Mouse (Mus musculus): ENCODE measurements at regions not wholly inside any gene's neighbourhood (a gene's known extent, or its start where the extent isn't known, plus 50 kb on each side); places are given as distances from the start of the nearest gene placed in this dataset.

DNA sequence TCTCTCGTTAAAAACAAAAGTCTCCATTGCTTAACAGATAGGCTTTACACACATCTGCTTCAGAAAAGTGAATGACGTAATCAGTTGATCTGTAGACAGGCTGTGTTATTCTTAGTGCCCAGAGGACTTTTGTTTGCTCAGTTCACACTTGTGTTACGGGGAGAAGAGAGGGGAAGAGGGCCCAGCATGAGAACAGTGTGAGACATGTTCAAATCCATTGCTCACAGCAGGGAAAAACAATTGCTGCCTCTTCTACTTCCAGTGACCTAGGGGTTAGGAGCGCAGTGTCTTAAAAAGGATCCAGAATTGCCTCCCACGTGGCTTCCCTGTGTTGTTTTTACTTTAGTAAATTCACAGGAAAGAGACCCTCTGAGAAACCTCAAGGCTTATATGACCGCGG lies 243.3 kb upstream of the BC052040 start:
- DNase-seq, result no peak

- no peak for DNase-seq
Measured at GRCm38 (mm10) chr2:115339034-115339433, 242.5 kb upstream of the BC052040 start.

DNA sequence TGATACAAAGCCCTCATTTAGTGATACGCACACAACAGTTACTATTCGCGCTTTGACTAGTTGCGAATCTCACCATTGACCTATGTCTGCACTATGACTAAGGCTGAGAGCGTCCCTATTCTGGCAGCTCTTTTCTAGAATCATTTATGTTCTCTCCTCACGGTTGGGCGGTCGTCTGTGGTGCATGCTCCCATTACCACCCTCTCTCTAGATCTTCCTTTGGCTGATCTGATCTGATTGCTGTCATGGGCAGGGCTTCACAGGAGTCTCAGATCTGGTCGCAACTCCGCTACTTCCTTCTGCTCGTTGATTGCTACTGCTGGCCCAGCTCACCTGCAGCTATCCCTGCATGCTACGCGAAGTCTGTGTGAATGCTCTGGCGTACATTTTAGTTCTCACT lies 239.2 kb upstream of the BC052040 start:
- no peak for DNase-seq

DNA sequence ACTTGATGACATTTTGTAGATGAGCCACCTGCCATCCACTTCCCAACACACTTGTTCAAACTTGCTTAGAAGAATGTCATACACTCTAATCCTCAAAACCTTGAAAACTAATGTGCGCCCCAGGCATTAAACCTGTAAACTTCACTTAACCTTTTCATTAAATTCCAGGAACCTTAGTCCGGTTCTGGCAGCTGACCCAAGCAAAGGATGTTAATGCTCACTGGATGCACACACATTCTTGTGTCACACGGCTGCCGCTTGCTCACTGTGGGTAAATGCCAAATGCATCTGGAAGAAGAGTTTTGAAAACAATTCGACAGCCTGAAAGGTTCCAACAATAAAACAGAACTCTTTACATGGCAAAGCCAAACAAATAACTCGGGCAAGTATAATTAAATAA lies 235.0 kb upstream of the BC052040 start:
- no peak for DNase-seq

DNA sequence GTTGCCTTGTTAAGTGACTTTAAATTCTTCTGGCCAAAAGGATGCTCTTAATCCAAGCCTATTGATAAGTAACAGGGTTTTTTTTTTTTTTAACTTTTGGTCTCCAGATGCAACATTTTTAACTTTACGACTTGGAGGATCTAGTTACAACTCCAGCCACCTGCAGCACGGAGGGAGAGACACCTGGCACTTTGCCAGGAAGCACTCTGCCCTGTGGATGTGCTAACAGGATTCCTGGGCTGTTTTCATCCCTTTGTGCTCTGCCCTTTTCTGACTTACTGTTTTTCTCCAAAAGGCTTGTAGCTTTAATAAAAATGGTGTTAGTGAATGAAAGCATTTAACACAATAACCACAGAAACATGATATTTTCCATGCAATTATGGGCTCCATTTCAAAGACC lies 233.3 kb upstream of the BC052040 start:
- DNase-seq, result peak; percentile 41

DNA sequence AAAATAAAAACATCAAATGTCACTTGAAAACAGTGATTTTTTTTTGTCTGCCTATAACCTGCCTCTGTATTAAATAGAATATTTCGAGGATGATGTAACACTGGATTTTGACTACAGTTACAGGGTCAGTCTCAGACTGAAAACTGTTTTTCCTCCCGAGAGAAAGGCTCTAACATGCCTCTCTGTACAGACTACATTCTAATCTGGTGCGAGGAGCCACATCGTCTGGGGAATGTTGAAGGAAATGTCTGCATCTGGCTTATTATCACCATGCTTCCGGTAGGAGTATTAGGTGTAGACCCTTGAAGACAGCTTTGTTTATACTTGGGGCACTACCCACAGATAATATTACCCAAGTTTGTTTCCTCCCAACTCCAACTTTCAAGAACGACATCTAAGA lies 210.4 kb upstream of the BC052040 start:
- DNase-seq, result no peak

GRCm38 (mm10) chr2:115375336-115375735 lies 206.2 kb upstream of the BC052040 start:
- no peak for DNase-seq

GRCm38 (mm10) chr2:115384414-115385180 lies 196.9 kb upstream of the BC052040 start:
- no peak for DNase-seq

- DNase-seq, result no peak
Measured at GRCm38 (mm10) chr2:115385207-115386168, 196.0 kb upstream of the BC052040 start.

GRCm38 (mm10) chr2:115391575-115391974 lies 189.9 kb upstream of the BC052040 start:
- DNase-seq, result no peak

DNA sequence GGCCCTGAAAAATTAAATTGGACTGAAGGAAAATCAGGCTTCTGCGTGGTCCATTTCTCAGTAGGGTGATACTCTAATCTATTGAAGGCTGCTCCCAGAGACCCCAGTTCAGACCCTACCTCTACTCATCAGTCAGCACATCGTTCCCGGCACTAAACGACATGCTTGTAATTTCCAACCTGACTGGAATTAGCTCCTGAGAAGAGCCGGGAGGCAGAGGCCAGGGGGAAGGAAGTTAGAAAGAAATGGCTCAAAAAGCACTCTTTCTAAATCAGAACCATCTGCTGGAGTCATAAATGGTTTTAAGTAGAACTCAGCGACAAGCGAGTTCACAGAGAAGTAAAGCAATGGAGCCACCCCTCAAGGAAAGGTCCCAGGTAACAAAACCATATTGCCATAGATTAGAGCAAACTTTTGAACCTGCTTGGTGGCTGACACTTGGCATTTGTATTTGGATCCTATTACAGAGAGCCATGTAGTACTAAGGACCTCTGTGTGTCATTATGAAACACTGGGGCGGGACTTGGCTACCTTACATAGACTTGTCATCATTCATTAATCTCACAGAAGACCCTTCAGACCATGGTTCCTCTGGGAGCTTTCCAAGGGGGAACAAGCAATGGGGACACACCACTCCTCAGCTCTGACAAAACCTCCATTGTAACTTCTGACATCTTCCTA lies 189.3 kb upstream of the BC052040 start:
- DNase-seq, result no peak

- DNase-seq, result no peak
Measured at GRCm38 (mm10) chr2:115394091-115394490, 187.4 kb upstream of the BC052040 start.

DNA sequence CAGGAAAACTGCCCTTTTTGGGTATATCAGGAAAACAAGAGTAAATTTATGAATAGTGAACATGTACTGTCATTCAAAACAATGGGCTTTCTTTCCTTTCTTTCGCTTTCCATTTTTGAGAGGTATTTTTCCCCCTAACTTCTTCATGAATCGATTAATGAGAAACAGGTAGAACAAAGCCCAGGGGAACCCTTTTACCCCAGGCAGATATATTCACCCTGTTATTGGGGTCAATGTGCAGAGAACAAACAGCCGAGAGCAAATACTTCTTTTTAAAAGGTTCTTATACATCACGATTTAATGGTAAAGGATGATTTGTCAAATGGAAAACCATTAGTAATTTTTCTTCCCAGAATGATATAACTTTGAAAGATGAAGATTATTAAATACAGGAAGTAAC lies 183.0 kb upstream of the BC052040 start:
- no peak for DNase-seq

DNA sequence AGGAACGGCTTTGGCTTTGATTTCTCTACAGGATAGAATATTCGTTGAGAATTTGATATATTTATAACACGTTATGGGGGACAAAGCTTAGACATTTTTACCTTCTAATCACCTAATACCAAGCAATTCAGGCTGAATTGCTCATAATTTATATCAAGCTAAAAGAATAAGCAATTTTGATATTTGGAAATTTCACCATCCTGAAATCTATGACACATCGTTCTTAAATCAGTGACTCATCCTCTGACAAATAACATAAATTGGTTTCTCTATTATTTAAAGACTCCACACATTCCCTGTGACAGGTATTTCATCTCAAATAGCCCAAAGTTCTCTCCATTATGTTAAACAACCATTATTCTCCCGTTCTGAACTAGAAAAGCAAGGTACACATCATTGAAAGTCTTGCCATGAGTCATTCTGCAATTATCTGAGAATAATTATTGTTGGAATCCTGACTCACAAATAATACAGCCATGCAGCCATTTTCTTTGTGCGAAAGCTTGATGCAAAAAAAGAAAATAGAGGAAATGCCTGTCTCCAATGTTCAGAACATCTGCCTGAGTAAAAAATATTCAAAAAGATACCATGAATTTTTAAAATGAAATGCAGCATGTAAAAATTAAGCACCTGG lies 182.3 kb upstream of the BC052040 start:
- DNase-seq, result no peak

- DNase-seq, result no peak
Measured at GRCm38 (mm10) chr2:115399987-115400550, 181.4 kb upstream of the BC052040 start.

GRCm38 (mm10) chr2:115402246-115402645 lies 179.3 kb upstream of the BC052040 start:
- no peak for DNase-seq

DNA sequence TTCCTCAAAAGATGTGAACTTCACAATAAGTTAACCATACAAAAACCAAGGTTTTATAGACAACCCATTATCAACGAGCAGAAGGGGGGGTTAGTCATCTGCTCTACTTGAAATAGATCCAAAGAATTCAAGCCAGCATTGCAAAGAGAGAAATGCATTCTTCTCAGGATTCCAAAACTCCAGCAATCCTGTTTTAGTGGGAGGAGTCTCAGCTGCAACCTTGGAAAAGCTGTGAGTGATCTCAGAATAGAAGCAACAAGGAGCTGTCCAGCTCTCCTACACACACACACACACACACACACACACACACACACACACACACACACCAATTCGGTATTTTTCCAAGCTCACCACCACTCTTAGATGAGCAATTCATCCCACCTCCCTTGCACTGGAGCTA lies 149.0 kb upstream of the BC052040 start:
- no peak for DNase-seq

- peak; percentile 4 for DNase-seq
Measured at GRCm38 (mm10) chr2:115441100-115441499, 140.4 kb upstream of the BC052040 start.

DNA sequence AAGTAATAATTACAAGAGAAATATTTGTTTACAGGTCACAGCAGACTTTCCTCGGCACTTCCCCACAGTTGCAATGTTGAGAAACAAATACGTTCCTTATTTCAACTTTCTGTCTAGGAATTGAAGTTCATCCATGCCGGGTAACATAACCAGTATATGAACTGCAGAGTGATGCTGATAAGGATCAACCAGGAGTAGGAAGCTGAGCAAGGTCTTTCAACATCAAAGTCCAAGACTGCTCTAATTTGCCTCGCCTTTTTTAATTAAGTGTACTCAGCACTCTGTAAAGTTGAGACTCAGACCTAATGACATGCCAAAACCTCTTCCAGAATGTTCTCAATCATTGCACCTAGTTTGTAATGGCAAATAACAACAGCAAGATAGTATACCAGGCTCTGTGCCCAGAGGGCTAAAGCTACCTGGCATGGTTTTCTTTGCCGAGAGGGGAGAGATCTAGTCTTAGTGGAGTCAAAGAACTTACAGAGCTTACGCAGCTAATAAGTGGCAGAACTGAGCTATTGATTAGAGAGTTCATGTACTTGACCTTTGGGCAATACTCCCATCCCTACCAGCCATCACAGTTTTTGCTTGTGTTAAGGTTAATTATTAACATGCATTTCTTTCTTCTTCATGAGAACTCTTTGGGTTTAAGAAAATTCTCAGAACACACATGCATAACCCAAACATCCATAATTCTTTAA lies 131.6 kb upstream of the BC052040 start:
- no peak for DNase-seq

DNA sequence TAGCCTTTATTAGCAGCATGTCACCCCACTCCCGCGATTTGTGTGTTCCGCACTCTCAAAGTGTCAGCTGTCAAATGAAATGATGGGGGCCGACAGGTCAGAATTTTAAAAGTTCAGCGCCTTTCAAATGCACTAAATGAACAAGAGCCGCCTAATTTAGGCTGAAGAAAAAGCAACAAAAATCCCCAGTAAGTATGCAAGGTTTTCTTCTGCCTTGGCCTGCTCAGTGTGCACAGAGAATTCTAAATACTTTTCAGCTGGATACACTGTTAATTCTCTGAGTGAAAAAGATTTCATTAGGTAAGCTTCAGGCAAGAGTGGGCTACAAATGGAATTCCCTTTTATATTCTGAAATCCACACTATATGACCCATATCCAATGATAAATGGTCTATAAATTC lies 125.9 kb upstream of the BC052040 start:
- no peak for DNase-seq

DNA sequence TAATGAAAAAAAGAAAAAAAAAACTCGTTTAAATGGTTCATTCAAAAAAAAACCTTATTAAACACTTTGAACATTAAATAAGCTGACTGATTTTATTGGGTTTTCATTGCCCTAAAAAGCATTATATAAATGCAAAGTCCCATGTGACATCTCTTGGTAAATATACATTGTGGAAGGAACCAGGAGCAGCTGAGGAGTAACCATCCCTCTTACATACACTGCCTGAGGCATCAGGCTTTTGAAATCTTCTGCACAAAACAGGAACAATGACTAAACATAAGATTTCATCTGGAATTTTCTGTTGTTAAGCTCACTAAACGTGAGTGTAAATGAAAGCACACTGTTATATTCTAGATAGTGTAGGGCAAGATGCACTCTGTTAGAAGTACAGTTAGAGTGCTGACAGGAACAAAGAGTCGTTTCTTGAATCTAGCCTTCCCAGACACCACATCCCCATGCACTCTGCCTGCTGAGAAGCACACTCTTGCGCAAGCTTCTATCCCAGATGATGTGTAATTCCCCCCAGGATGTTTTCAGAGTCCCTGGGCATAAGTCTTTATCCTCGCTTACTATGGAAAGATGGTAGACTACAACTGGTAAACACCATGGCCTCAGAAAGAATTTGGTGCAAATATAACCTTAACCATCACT lies 125.0 kb upstream of the BC052040 start:
- no peak for DNase-seq
